Mouse (Mus musculus) neural tube, embryonic 11.5 days (tissue): ENCODE measurements at regions not wholly inside any gene's neighbourhood (a gene's known extent, or its start where the extent isn't known, plus 50 kb on each side); places are given as distances from the start of the nearest gene placed in this dataset.

Experiments
- ATAC-seq: fragments of 200-750 bp; cut with Nextera tagmentation; 2 replicates; pipeline ENCODE4 v1.8.0; 2017; ENCODE audit warnings: moderate number of reproducible peaks, mild to moderate bottlenecking, moderate TSS enrichment, moderate library complexity; ENCODE audit not compliant: insufficient read depth, low FRiP score, low TSS enrichment
- DNase-seq: peaks from one replicate; pipeline ENCODE4 v3.0.0-alpha.2; 2015; ENCODE audit warnings: low spot score
- H3K27ac ChIP-seq: fragments of 300-500 bp; sonication (generic); 2 replicates; pipeline ENCODE4 v1.5.1; 2014; ENCODE audit warnings: low read depth, mild to moderate bottlenecking, low read length
- H3K27me3 ChIP-seq: fragments of 300-500 bp; sonication (generic); 2 replicates; pipeline ENCODE4 v1.6.1; 2014; ENCODE audit warnings: mild to moderate bottlenecking, low read length, mixed read lengths; ENCODE audit not compliant: control insufficient read depth, insufficient read depth
- H3K36me3 ChIP-seq: fragments of 300-500 bp; sonication (generic); 2 replicates; pipeline ENCODE4 v1.6.1; 2014; ENCODE audit warnings: mild to moderate bottlenecking, low read length, moderate library complexity, mixed read lengths; ENCODE audit not compliant: control insufficient read depth, insufficient read depth
- H3K4me1 ChIP-seq: fragments of 300-500 bp; sonication (generic); 2 replicates; pipeline ENCODE4 v1.6.1; 2014; ENCODE audit warnings: low read length, mixed read lengths; ENCODE audit not compliant: control insufficient read depth, insufficient read depth
- H3K4me2 ChIP-seq: fragments of 300-500 bp; sonication (generic); 2 replicates; pipeline ENCODE4 v1.6.1; 2014; ENCODE audit warnings: low read depth, mild to moderate bottlenecking, moderate library complexity
- H3K4me3 ChIP-seq: fragments of 300-500 bp; sonication (generic); 2 replicates; pipeline ENCODE4 v1.5.1; 2014; ENCODE audit warnings: low read depth, low read length
- H3K9ac ChIP-seq: fragments of 300-500 bp; sonication (generic); 2 replicates; pipeline ENCODE4 v1.6.1; 2014; ENCODE audit warnings: mild to moderate bottlenecking, low read length
- H3K9me3 ChIP-seq: fragments of 300-500 bp; sonication (generic); 2 replicates; pipeline ENCODE4 v1.6.1; 2016; ENCODE audit warnings: low read length; ENCODE audit not compliant: control insufficient read depth
- WGBS: fragments of 180-500 bp; shearing (Covaris S2); extraction: QIAGEN DNeasy Blood & Tissue Kit; methylation state at CpG from one replicate; pipeline ENCODE4 v1.1.7; 2014; 5-methylcytosine and 5-hydroxymethylcytosine counted together

GRCm38 (mm10) chr13:97617511-97618189 is 142.8 kb downstream of the Gm10260 start:
- 73% methylated on average over 13 of the region's 13 CpGs for WGBS
- H3K4me2 ChIP-seq = no peak overlapping the region
- ATAC-seq = no peak

GRCm38 (mm10) chr13:97616919-97617318 is 143.5 kb downstream of the Gm10260 start:
- no peaks in the 10 kb centered on the region for H3K27me3 ChIP-seq
- ATAC-seq (no peak), DNase-seq (no peak)
- no peak overlapping the region for H3K4me2 ChIP-seq
- H3K4me3 ChIP-seq = no peak overlapping the region
- H3K36me3 ChIP-seq = no peaks in the 10 kb centered on the region
- no peak overlapping the region for H3K27ac ChIP-seq
- no peak overlapping the region for H3K9ac ChIP-seq
- H3K9me3 ChIP-seq = no peaks in the 10 kb centered on the region
- no peaks in the 10 kb centered on the region for H3K4me1 ChIP-seq

More at GRCm38 (mm10) chr13:97617511-97618189, 142.8 kb downstream of the Gm10260 start:
- Histone ChIP-seq H3K9me3 (no peaks in the 10 kb centered on the region), H3K36me3 (no peaks in the 10 kb centered on the region), H3K4me3 (no peak overlapping the region), H3K9ac (no peak overlapping the region), H3K4me1 (no peaks in the 10 kb centered on the region), H3K27me3 (no peaks in the 10 kb centered on the region), H3K27ac (no peak overlapping the region)
- DNase-seq = no peak

GRCm38 (mm10) chr13:97607221-97607723 is 153.2 kb downstream of the Gm10260 start:
- Histone ChIP-seq H3K27me3 (no peaks in the 10 kb centered on the region), H3K9me3 (no peaks in the 10 kb centered on the region), H3K4me1 (peaks cover 3% of the 10 kb centered on the region; the same call in 1 of the 2 replicates), H3K36me3 (no peaks in the 10 kb centered on the region), H3K4me2 (no peak overlapping the region), H3K9ac (no peak overlapping the region), H3K4me3 (no peak overlapping the region), H3K27ac (no peak overlapping the region)
- ATAC-seq = no peak
- peak; percentile 60 for DNase-seq
- WGBS = 23% methylated on average over 11 of the region's 11 CpGs

GRCm38 (mm10) chr13:97604451-97604850 is 156.0 kb downstream of the Gm10260 start:
- 86% methylated on average over 3 of the region's 3 CpGs for WGBS
- H3K9ac ChIP-seq = no peak overlapping the region
- DNase-seq = no peak
- H3K9me3 ChIP-seq = no peaks in the 10 kb centered on the region
- no peak for ATAC-seq
- no peak overlapping the region for H3K4me2 ChIP-seq
- H3K4me3 ChIP-seq = no peak overlapping the region
- H3K4me1 ChIP-seq = peaks cover 6% of the 10 kb centered on the region; the same call in 1 of the 2 replicates
- H3K27me3 ChIP-seq = no peaks in the 10 kb centered on the region
- no peak overlapping the region for H3K27ac ChIP-seq
- H3K36me3 ChIP-seq = no peaks in the 10 kb centered on the region

GRCm38 (mm10) chr13:97601135-97601730 is 159.2 kb downstream of the Gm10260 start:
- DNase-seq = no peak
- Histone ChIP-seq H3K9ac (no peak overlapping the region), H3K36me3 (no peaks in the 10 kb centered on the region), H3K9me3 (no peaks in the 10 kb centered on the region), H3K4me2 (no peak overlapping the region), H3K4me3 (no peak overlapping the region), H3K27me3 (no peaks in the 10 kb centered on the region), H3K4me1 (peaks cover 3% of the 10 kb centered on the region; the same call in 1 of the 2 replicates), H3K27ac (no peak overlapping the region)
- 66% methylated on average over 7 of the region's 7 CpGs for WGBS
- no peak for ATAC-seq

- Histone ChIP-seq H3K9ac (no peak overlapping the region), H3K27ac (no peak overlapping the region), H3K9me3 (no peaks in the 10 kb centered on the region), H3K27me3 (no peaks in the 10 kb centered on the region), H3K4me3 (no peak overlapping the region), H3K4me1 (peaks cover 3% of the 10 kb centered on the region; the same call in 1 of the 2 replicates), H3K4me2 (no peak overlapping the region), H3K36me3 (no peaks in the 10 kb centered on the region)
- no peak for ATAC-seq
- WGBS = 68% methylated on average over 7 of the region's 7 CpGs
- DNase-seq = no peak
These were observed 160.3 kb downstream of the Gm10260 start for GRCm38 (mm10) chr13:97600136-97600535.

GRCm38 (mm10) chr13:97598507-97599431 is 161.7 kb downstream of the Gm10260 start:
- Histone ChIP-seq H3K4me1 (peaks cover 3% of the 10 kb centered on the region; the same call in 1 of the 2 replicates), H3K4me3 (no peak overlapping the region), H3K9ac (no peak overlapping the region), H3K27ac (no peak overlapping the region), H3K36me3 (no peaks in the 10 kb centered on the region), H3K4me2 (no peak overlapping the region), H3K9me3 (no peaks in the 10 kb centered on the region), H3K27me3 (no peaks in the 10 kb centered on the region)
- WGBS = 54% methylated on average over 15 of the region's 15 CpGs
- DNase-seq (no peak), ATAC-seq (no peak)

- DNase-seq = no peak
- Histone ChIP-seq H3K27ac (no peak overlapping the region), H3K36me3 (no peaks in the 10 kb centered on the region), H3K4me2 (no peak overlapping the region), H3K9ac (no peak overlapping the region), H3K27me3 (no peaks in the 10 kb centered on the region), H3K4me3 (no peak overlapping the region), H3K9me3 (no peaks in the 10 kb centered on the region), H3K4me1 (no peaks in the 10 kb centered on the region)
- no peak for ATAC-seq
- 94% methylated on average over 4 of the region's 4 CpGs for whole genome bisulfite sequencing
These were observed 165.6 kb downstream of the Gm10260 start for GRCm38 (mm10) chr13:97594851-97595250.
